Comparison of ENCODE assay signal across 29 mouse cellular contexts in genomic region chr16:48410125-48410524, GRCm38 (mm10). TPM values are rescaled to one million over a fixed set of nuclear protein-coding genes. Genes with fewer than 3 reads are reported as not detected.
DNase-seq lines count a peak whose midpoint lies in the region; ATAC-seq and TF ChIP-seq lines count a peak whose summit lies in the region.
"Had no signal": no experiment of that assay in that cellular context is flagged by ENCODE, and none has a peak within 500 bp of the region (broad histone marks: within the 10 kb centered on the region; RNA-seq: fewer than 3 reads in every experiment).

No protein-coding gene starts in this region.

- no peak overlapping the region for H3K9ac ChIP-seq in kidney, postnatal 0 days (ENCODE audit: low read depth, low read length)
- H3K9ac ChIP-seq in lung, postnatal 0 days (replicated peaks; ENCODE audit: low read depth), result no peak overlapping the region
- no peak overlapping the region for H3K9ac ChIP-seq in intestine, postnatal 0 days (ENCODE audit: low read depth, low read length)
- no peak overlapping the region for H3K9ac ChIP-seq in stomach, embryonic 16.5 days (ENCODE audit: low read length)
- H3K9ac ChIP-seq: embryonic facial prominence, embryonic 15.5 days; heart, embryonic 15.5 days had no signal

- no peak for TF ChIP-seq EP300 in lung, postnatal 0 days (IDR thresholded peaks at IDR 0.05)

- no peak for ATAC-seq in kidney, postnatal 0 days (replicated peaks; ENCODE audit: low FRiP score, low read depth)
- peak; percentile 63; the same call in 1 of the 2 replicates for ATAC-seq in lung, postnatal 0 days
- ATAC-seq in intestine, postnatal 0 days, result no peak
- ATAC-seq in stomach, embryonic 16.5 days (ENCODE audit: insufficient read depth, low FRiP score), result peak; percentile 88
- ATAC-seq: forebrain, embryonic 14.5 days had no signal

- H3K4me2 ChIP-seq in kidney, postnatal 0 days (ENCODE audit: low read length), result peak overlapping the region; percentile 3; the same call in 1 of the 2 replicates
- peak overlapping the region; percentile 48; the same call in 1 of the 2 replicates for H3K4me2 ChIP-seq in lung, postnatal 0 days (replicated peaks; ENCODE audit: low read depth, low read length)
- no peak overlapping the region for H3K4me2 ChIP-seq in intestine, postnatal 0 days (replicated peaks; ENCODE audit: low read depth)
- peak overlapping the region; percentile 47; the same call in 1 of the 2 replicates for H3K4me2 ChIP-seq in stomach, embryonic 16.5 days (ENCODE audit: low read depth, low read length)
- H3K4me2 ChIP-seq: embryonic facial prominence, embryonic 15.5 days; heart, embryonic 11.5 days; heart, embryonic 15.5 days had no signal

- H3K27ac ChIP-seq in kidney, postnatal 0 days, result no peak overlapping the region
- no peak overlapping the region for H3K27ac ChIP-seq in lung, postnatal 0 days (ENCODE audit: low read length)
- peak overlapping the region; percentile 17; the same call in 1 of the 2 replicates for H3K27ac ChIP-seq in intestine, postnatal 0 days (ENCODE audit: low read depth, low read length)
- peak overlapping the region; percentile 12; the same call in 1 of the 2 replicates for H3K27ac ChIP-seq in stomach, embryonic 16.5 days (ENCODE audit: low read length)
- H3K27ac ChIP-seq: embryonic facial prominence, embryonic 15.5 days; forebrain, embryonic 10.5 days; gastrocnemius, adult 2 months; heart, embryonic 15.5 days had no signal

- H3K36me3 ChIP-seq in kidney, postnatal 0 days (ENCODE audit: insufficient read depth, low read length), result no peaks in the 10 kb centered on the region
- H3K36me3 ChIP-seq in lung, postnatal 0 days (ENCODE audit: insufficient read depth, low read length), result no peaks in the 10 kb centered on the region
- H3K36me3 ChIP-seq in intestine, postnatal 0 days (ENCODE audit: control insufficient read depth, insufficient read depth), result no peaks in the 10 kb centered on the region
- H3K36me3 ChIP-seq in stomach, embryonic 16.5 days (ENCODE audit: control insufficient read depth, insufficient read depth, low read length), result no peaks in the 10 kb centered on the region
- H3K36me3 ChIP-seq: embryonic facial prominence, embryonic 15.5 days; forebrain, embryonic 10.5 days; heart, embryonic 15.5 days had no signal

- no peak overlapping the region for H3K4me3 ChIP-seq in kidney, postnatal 0 days (replicated peaks; ENCODE audit: low read depth, low read length)
- H3K4me3 ChIP-seq in lung, postnatal 0 days (ENCODE audit: low read depth, low read length), result peak overlapping the region; percentile 23; the same call in 1 of the 2 replicates
- H3K4me3 ChIP-seq in intestine, postnatal 0 days (ENCODE audit: low read depth, low read length), result no peak overlapping the region
- H3K4me3 ChIP-seq in stomach, embryonic 16.5 days (replicated peaks; ENCODE audit: low read length), result no peak overlapping the region
- H3K4me3 ChIP-seq: embryonic facial prominence, embryonic 15.5 days; erythroblast, embryonic 14.5 days; forebrain, embryonic 10.5 days; gastrocnemius, adult 2 months; heart, embryonic 15.5 days had no signal

- no peak for TF ChIP-seq CTCF in kidney, postnatal 0 days (IDR thresholded peaks at IDR 0.05; ENCODE audit: low read depth)
- TF ChIP-seq CTCF in lung, postnatal 0 days (IDR thresholded peaks at IDR 0.05), result no peak
- no peak for TF ChIP-seq CTCF in intestine, postnatal 0 days (IDR thresholded peaks at IDR 0.05; ENCODE audit: low read depth)

- no peaks in the 10 kb centered on the region for H3K4me1 ChIP-seq in kidney, postnatal 0 days (replicated peaks; ENCODE audit: insufficient read depth, low read length)
- no peaks in the 10 kb centered on the region for H3K4me1 ChIP-seq in lung, postnatal 0 days (ENCODE audit: insufficient read depth, low read depth, low read length)
- no peaks in the 10 kb centered on the region for H3K4me1 ChIP-seq in intestine, postnatal 0 days (replicated peaks; ENCODE audit: control insufficient read depth, insufficient read depth, low read length)
- H3K4me1 ChIP-seq in stomach, embryonic 16.5 days (ENCODE audit: control insufficient read depth, insufficient read depth, low read length), result peaks cover 12% of the 10 kb centered on the region
- H3K4me1 ChIP-seq: embryonic facial prominence, embryonic 15.5 days; forebrain, embryonic 10.5 days; heart, embryonic 15.5 days had no signal

- no peaks in the 10 kb centered on the region for H3K27me3 ChIP-seq in kidney, postnatal 0 days (ENCODE audit: insufficient read depth, low read length)
- H3K27me3 ChIP-seq in lung, postnatal 0 days (replicated peaks; ENCODE audit: insufficient read depth, low read length), result no peaks in the 10 kb centered on the region
- H3K27me3 ChIP-seq in intestine, postnatal 0 days (replicated peaks; ENCODE audit: control insufficient read depth, insufficient read depth, low read length), result no peaks in the 10 kb centered on the region
- no peaks in the 10 kb centered on the region for H3K27me3 ChIP-seq in stomach, embryonic 16.5 days (ENCODE audit: control insufficient read depth, insufficient read depth, low read length)
- H3K27me3 ChIP-seq: embryonic facial prominence, embryonic 15.5 days; heart, embryonic 15.5 days had no signal

- H3K9me3 ChIP-seq in kidney, postnatal 0 days (replicated peaks; ENCODE audit: low read length), result no peaks in the 10 kb centered on the region
- H3K9me3 ChIP-seq in lung, postnatal 0 days (ENCODE audit: low read length), result no peaks in the 10 kb centered on the region
- no peaks in the 10 kb centered on the region for H3K9me3 ChIP-seq in intestine, postnatal 0 days (ENCODE audit: control insufficient read depth)
- no peaks in the 10 kb centered on the region for H3K9me3 ChIP-seq in stomach, embryonic 16.5 days (replicated peaks; ENCODE audit: control insufficient read depth, low read length)
- H3K9me3 ChIP-seq: embryonic facial prominence, embryonic 15.5 days; forebrain, embryonic 10.5 days; heart, embryonic 15.5 days had no signal

- WGBS in kidney, postnatal 0 days, result 57% methylated on average over 3 of the region's 3 CpGs
- 41% methylated on average over 3 of the region's 3 CpGs for WGBS in lung, postnatal 0 days
- 32% methylated on average over 3 of the region's 3 CpGs for WGBS in intestine, postnatal 0 days
- 30% methylated on average over 3 of the region's 3 CpGs for WGBS in stomach, embryonic 16.5 days

- no peak for DNase-seq in kidney, postnatal 0 days (ENCODE audit: low spot score)
- DNase-seq in kidney, adult 9 months, result no peak
- peak; percentile 11 for DNase-seq in lung, postnatal 0 days (ENCODE audit: low spot score)
- DNase-seq in lung, adult 18-20 months, result no peak
- DNase-seq in gastrocnemius, postnatal 25 days, result no peak
- DNase-seq in yolk sac, embryonic 10.5 days (ENCODE audit: low spot score), result no peak
- DNase-seq: cerebellum, adult 11 months; cerebellum, adult 8-10 months; cerebellum, postnatal 14 days; gastrocnemius, adult 2 months; gastrocnemius, postnatal 36 days; heart, adult 18-20 months; heart, postnatal 14 days had no signal

RNA-seq across cellular contexts. Expression of gene Gm5485, which starts 2.1 kb away (rescaled TPM):
- 0.31 and 0.39 TPM in 2 replicates for polyA plus RNA-seq in kidney, postnatal 0 days (2015; fragmentation: Nextera tagmentation; extraction: Ambion mirVana)
- polyA plus RNA-seq in lung, postnatal 0 days (2015; fragmentation: Nextera tagmentation; extraction: Ambion mirVana), result 0.20 and 0.46 TPM in 2 replicates
- polyA plus RNA-seq in intestine, postnatal 0 days (2015; fragmentation: Nextera tagmentation; extraction: Ambion mirVana), result 121 and 126 TPM in 2 replicates
- 0.23 TPM in 1 of 2 replicates, not detected in the other for polyA plus RNA-seq in stomach, embryonic 16.5 days (2015; fragmentation: Nextera tagmentation; extraction: Ambion mirVana)
- not detected for total RNA-seq in gastrocnemius, postnatal 25 days (2021)
- total RNA-seq: adrenal gland, postnatal 10 days; adrenal gland, postnatal 4 days; common myeloid progenitor, adult 5-6 weeks; gastrocnemius, adult 2 months; gastrocnemius, postnatal 36 days; heart, adult 18-20 months; heart, postnatal 14 days; hematopoietic stem cell, adult 5-6 weeks; MEL had no signal
- polyA plus RNA-seq: brain, embryonic 14.5 days; C2C12; embryonic facial prominence, embryonic 11.5 days; embryonic facial prominence, embryonic 15.5 days; erythroblast, embryonic 14.5 days; forebrain, embryonic 10.5 days; forebrain, embryonic 14.5 days; heart, embryonic 11.5 days; heart, embryonic 15.5 days had no signal

RNA-seq across cellular contexts. Expression of gene Morc1, which starts 20.9 kb away (rescaled TPM):
- polyA plus RNA-seq in kidney, postnatal 0 days (2015; fragmentation: Nextera tagmentation; extraction: Ambion mirVana), result 0.05 and 0.08 TPM in 2 replicates
- 0.74 and 0.91 TPM in 2 replicates for polyA plus RNA-seq in lung, postnatal 0 days (2015; fragmentation: Nextera tagmentation; extraction: Ambion mirVana)
- polyA plus RNA-seq in intestine, postnatal 0 days (2015; fragmentation: Nextera tagmentation; extraction: Ambion mirVana), result 0.09 and 0.16 TPM in 2 replicates
- polyA plus RNA-seq in stomach, embryonic 16.5 days (2015; fragmentation: Nextera tagmentation; extraction: Ambion mirVana), result 0.04 and 0.11 TPM in 2 replicates
- under 1 TPM in 1 of 2 experiments, not detected in 1; 0.13 TPM for total RNA-seq in gastrocnemius, postnatal 25 days (2021)
- total RNA-seq: adrenal gland, postnatal 10 days; common myeloid progenitor, adult 5-6 weeks; gastrocnemius, adult 2 months; heart, adult 18-20 months; hematopoietic stem cell, adult 5-6 weeks; MEL had no signal
- polyA plus RNA-seq: C2C12; embryonic facial prominence, embryonic 11.5 days; erythroblast, embryonic 14.5 days; forebrain, embryonic 10.5 days had no signal

Comparison
In these comparisons a context has a peak if more than half of its experiments do, and no peak if none do; other contexts are left out.
1. ATAC-seq: peak in lung, postnatal 0 days (single experiment) and stomach, embryonic 16.5 days (single experiment); none in kidney, postnatal 0 days (single experiment) and intestine, postnatal 0 days (single experiment).
2. H3K27ac ChIP-seq: peak in intestine, postnatal 0 days (single experiment) and stomach, embryonic 16.5 days (single experiment); none in kidney, postnatal 0 days (single experiment) and lung, postnatal 0 days (single experiment).
3. RNA of gene Gm5485, which starts 2.1 kb away (polyA plus RNA-seq): 121 to 126 TPM in intestine, postnatal 0 days; 0.31 to 0.39 TPM in kidney, postnatal 0 days, 0.23 TPM in stomach, embryonic 16.5 days and 0.20 to 0.46 TPM in lung, postnatal 0 days; every median in the first group is over 10 times any median in the second.